Mouse (Mus musculus) neural tube, embryonic 14.5 days (tissue): ENCODE measurements around the gene Nelfb. TPM values are rescaled to one million over a fixed set of nuclear protein-coding genes. Genes with fewer than 3 reads are reported as not detected.
"Not testable (repeated sequence)": the region's sequence is repeated elsewhere in the genome, so short reads cannot be mapped to it uniquely, and the experiment has no call there.

Experiments used
- ATAC-seq: fragments of 200-750 bp; cut with Nextera tagmentation; 2 replicates; pipeline ENCODE4 v1.8.0; 2017; ENCODE audit warnings: low read depth, mild to moderate bottlenecking, moderate TSS enrichment, moderate library complexity
- H3K27ac ChIP-seq: fragments of 300-500 bp; sonication (generic); 2 replicates; pipeline ENCODE4 v1.5.1; 2014; ENCODE audit warnings: low read depth, mild to moderate bottlenecking, control low read depth, low read length, moderate library complexity, mixed read lengths
- H3K27me3 ChIP-seq: fragments of 300-500 bp; sonication (generic); 2 replicates; pipeline ENCODE4 v1.6.1; 2014; ENCODE audit warnings: low read length; ENCODE audit not compliant: control insufficient read depth, insufficient read depth
- H3K36me3 ChIP-seq: fragments of 300-500 bp; sonication (generic); 2 replicates; pipeline ENCODE4 v1.6.1; 2014; ENCODE audit warnings: low read length, mixed read lengths; ENCODE audit not compliant: control insufficient read depth, insufficient read depth
- H3K4me1 ChIP-seq: fragments of 300-500 bp; sonication (generic); 2 replicates; pipeline ENCODE4 v1.6.1; 2014; ENCODE audit warnings: low read length; ENCODE audit not compliant: control insufficient read depth, insufficient read depth
- H3K4me2 ChIP-seq: fragments of 300-500 bp; sonication (generic); 2 replicates; pipeline ENCODE4 v1.6.1; 2014; ENCODE audit warnings: mild to moderate bottlenecking, low read depth, low read length, control low read depth
- H3K4me3 ChIP-seq: fragments of 300-500 bp; sonication (generic); 2 replicates; pipeline ENCODE4 v1.5.1; 2014; ENCODE audit warnings: low read depth, low read length, control low read depth, mixed read lengths
- H3K9ac ChIP-seq: fragments of 300-500 bp; sonication (generic); replicated peaks from 2 replicates; pipeline ENCODE4 v1.6.1; 2014; ENCODE audit warnings: low read depth, mild to moderate bottlenecking, control low read depth, low read length, mixed read lengths
- H3K9me3 ChIP-seq: fragments of 300-500 bp; sonication (generic); 2 replicates; pipeline ENCODE4 v1.6.1; 2016; ENCODE audit warnings: low read length; ENCODE audit not compliant: control insufficient read depth
- WGBS: fragments of 180-500 bp; shearing (Covaris S2); extraction: QIAGEN DNeasy Blood & Tissue Kit; methylation state at CpG from one replicate; pipeline ENCODE4 v1.1.7; 2014; 5-methylcytosine and 5-hydroxymethylcytosine counted together
- polyA plus RNA-seq: library from polyadenylated mRNA; unstranded; fragments of >200 nt; fragmentation: Nextera tagmentation; extraction: Ambion mirVana; gene quantifications from 2 replicates; pipeline ENCODE4 v1.2.1, GENCODE M21; 2014

Gene Nelfb
- 74.7 and 86.2 TPM in 2 replicates for polyA plus RNA-seq

DNA sequence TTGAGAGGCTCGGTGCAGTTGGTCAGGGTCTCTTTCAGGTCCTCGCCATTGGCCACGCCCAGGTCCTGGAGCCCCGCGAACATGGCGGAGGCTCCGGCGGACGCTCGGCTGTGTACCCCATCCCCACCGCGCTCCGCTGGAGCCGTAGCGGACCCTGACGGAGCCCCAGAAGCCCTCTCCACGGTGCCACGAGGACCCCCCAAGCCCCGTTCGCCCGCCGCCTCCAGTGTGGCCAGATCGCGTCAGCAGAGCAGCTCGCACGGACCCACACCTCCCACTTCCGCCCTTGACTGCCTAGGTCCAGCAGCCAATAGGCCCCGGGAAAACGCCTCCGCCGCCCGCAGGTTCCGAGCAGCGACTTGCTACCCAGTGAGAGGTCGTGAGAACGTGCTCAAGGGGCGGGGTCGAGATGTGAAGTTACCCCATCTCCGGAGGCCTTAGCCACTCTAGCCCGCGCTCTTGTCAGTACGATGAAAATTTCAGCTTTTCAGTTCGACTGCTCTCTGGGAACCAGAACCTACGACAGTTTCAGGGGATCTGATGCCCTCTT, at the start of gene Nelfb:
Gene Nelfb, minus strand, starts transcription at position 369 of the 550 bp plus-strand sequence.
- Histone ChIP-seq H3K4me2 (peak within 1 kb of the TSS; percentile 92), H3K36me3 (0 out of 2 replicates have a peak, but pooled peaks cover 12% of the 10 kb centered on the region), H3K4me1 (peaks cover 20% of the 10 kb centered on the region), H3K9me3 (no peaks in the 10 kb centered on the region), H3K27ac (peak within 1 kb of the TSS; percentile 85), H3K4me3 (peak within 1 kb of the TSS; percentile 87), H3K27me3 (no peaks in the 10 kb centered on the region), H3K9ac (peak within 1 kb of the TSS; percentile 90)
- under 1% methylated on average over 44 of the region's 44 CpGs for WGBS
- peak; percentile 93 for ATAC-seq

DNA sequence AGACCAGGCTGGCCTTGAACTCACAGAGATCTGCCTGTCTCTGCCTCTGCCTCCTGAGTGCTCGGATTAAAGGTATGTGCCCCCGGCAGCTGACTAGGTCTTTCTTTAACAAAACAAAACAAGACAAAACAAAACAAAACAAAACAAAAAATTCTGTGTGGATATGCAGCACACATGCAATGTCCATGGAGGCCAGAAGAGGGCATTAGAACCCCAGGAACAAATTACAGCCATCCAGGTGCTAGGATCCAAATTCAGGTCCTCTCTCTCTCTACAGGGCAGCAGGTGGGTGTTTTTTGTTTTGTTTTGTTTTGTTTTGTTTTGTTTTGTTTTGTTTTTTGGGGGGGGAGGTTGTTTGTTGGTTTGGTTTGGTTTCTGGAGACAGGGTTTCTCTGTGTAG, 47.6 kb upstream of the Nelfb start:
- no peak for ATAC-seq
- 56% methylated on average over 2 of the region's 2 CpGs for WGBS
- H3K9me3 ChIP-seq, result no peaks in the 10 kb centered on the region

GRCm38 (mm10) chr2:25257250-25257649, 46.0 kb upstream of the Nelfb start:
- H3K27me3 ChIP-seq, ATAC-seq, H3K4me2 ChIP-seq, H3K9ac ChIP-seq, H3K36me3 ChIP-seq, H3K9me3 ChIP-seq, H3K27ac ChIP-seq, H3K4me3 ChIP-seq: not testable (repeated sequence)
- peaks cover 12% of the 10 kb centered on the region for H3K4me1 ChIP-seq
- 92% methylated on average over 5 of the region's 5 CpGs for WGBS

More for the DNA sequence above, 47.6 kb upstream of the Nelfb start:
- Histone ChIP-seq H3K4me1 (peaks cover 20% of the 10 kb centered on the region), H3K4me2 (no peak overlapping the region), H3K27me3 (no peaks in the 10 kb centered on the region; the same call in 1 of the 2 replicates), H3K4me3 (no peak overlapping the region), H3K27ac (no peak overlapping the region), H3K9ac (no peak overlapping the region), H3K36me3 (no peaks in the 10 kb centered on the region)

DNA sequence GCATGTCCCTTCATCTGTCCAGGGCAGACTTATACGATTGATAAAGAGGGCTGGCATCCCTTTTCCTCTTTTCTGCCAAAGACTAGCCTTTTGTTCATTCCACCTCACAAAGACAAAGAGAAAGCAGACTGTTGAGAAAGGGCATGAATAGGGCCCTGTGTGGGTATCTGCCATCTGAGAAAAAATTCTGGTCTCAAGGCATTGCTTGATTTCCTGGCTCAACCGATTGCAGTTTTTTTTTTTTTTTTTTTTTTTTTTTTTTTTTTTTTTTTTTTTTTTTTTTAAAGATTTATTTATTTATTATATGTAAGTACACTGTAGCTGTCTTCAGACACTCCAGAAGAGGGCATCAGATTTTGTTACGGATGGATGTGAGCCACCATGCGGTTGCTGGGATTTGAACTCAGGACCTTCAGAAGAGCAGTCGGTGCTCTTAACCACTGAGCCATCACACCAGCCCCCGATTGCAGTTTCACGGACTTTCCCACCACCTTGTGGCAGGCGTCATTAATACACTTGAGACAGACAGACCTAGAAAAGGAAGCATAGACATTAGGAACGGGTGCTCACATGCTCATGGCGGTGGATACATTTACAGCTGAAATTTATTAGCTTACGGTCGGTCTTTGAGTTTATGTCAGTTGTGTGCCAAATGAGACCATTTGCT, 45.3 kb upstream of the Nelfb start:
- H3K36me3 ChIP-seq, H3K9me3 ChIP-seq, H3K27me3 ChIP-seq, ATAC-seq, H3K27ac ChIP-seq: not testable (repeated sequence)
- peaks cover 12% of the 10 kb centered on the region for H3K4me1 ChIP-seq
- WGBS, result 53% methylated on average over 11 of the region's 12 CpGs
- peak overlapping the region; percentile 99 for H3K4me2 ChIP-seq
- peak overlapping the region; percentile 80; the same call in 1 of the 2 replicates for H3K9ac ChIP-seq
- H3K4me3 ChIP-seq, result peak overlapping the region; percentile 98

GRCm38 (mm10) chr2:25255284-25255779, 44.0 kb upstream of the Nelfb start, which contains the start of gene Tmem203:
Tmem203 (plus strand) TSS chr2:25255439.
- 0% methylated on average over 38 of the region's 39 CpGs for WGBS

GRCm38 (mm10) chr2:25252331-25252730, 41.0 kb upstream of the Nelfb start:
- WGBS, result 94% methylated on average over 1 of the region's 1 CpGs
- Histone ChIP-seq H3K27me3 (no peaks in the 10 kb centered on the region; the same call in 1 of the 2 replicates), H3K9me3 (no peaks in the 10 kb centered on the region), H3K4me1 (peaks cover 12% of the 10 kb centered on the region), H3K27ac (no peak overlapping the region), H3K4me3 (no peak overlapping the region), H3K9ac (no peak overlapping the region), H3K4me2 (no peak overlapping the region), H3K36me3 (peaks cover 11% of the 10 kb centered on the region; the same call in 1 of the 2 replicates)
- ATAC-seq, result no peak

More at GRCm38 (mm10) chr2:25255284-25255779, 44.0 kb upstream of the Nelfb start, which contains the start of gene Tmem203:
- Histone ChIP-seq H3K27ac (peak within 1 kb of the TSS; percentile 76), H3K4me2 (peak within 1 kb of the TSS; percentile 99), H3K27me3 (no peaks in the 10 kb centered on the region; the same call in 1 of the 2 replicates), H3K9me3 (no peaks in the 10 kb centered on the region), H3K4me3 (peak within 1 kb of the TSS; percentile 98), H3K4me1 (peaks cover 12% of the 10 kb centered on the region), H3K36me3 (peaks cover under 1% of the 10 kb centered on the region; the same call in 1 of the 2 replicates), H3K9ac (peak within 1 kb of the TSS; percentile 80)
- peak; percentile 90 for ATAC-seq

- ATAC-seq, result no peak
- Histone ChIP-seq H3K9ac (no peak within 1 kb of the TSS), H3K27me3 (no peaks in the 10 kb centered on the region), H3K4me3 (no peak within 1 kb of the TSS), H3K4me1 (peaks cover 3% of the 10 kb centered on the region; the same call in 1 of the 2 replicates), H3K27ac (no peak within 1 kb of the TSS), H3K9me3 (no peaks in the 10 kb centered on the region), H3K36me3 (peaks cover 18% of the 10 kb centered on the region), H3K4me2 (no peak within 1 kb of the TSS)
- 93% methylated on average over 10 of the region's 10 CpGs for WGBS
Observed at GRCm38 (mm10) chr2:25246183-25247072, 35.1 kb upstream of the Nelfb start, which contains the start of gene AL732309.1. AL732309.1 (minus strand) TSS chr2:25246863.

DNA sequence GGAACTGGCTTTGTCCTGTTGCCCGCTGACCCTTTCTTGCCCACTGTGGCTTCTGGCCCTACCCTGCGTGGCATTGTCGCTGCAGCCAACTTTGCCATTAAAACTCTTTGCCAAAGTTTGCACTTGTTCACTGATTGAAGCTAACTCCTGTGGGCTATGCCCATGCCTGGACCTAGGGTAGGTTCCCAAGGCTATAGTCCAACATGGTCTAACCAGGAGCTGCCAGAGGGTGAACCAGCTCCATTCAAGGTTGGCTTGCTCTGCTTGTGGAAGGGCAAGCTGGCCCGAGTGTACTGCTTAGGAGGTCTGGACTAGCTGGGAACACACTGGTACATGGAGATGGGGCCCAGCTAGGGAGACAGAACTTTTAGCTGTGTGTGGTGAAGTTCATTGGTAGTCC, 32.9 kb upstream of the Nelfb start:
- H3K27me3 ChIP-seq, result no peaks in the 10 kb centered on the region
- no peak overlapping the region for H3K27ac ChIP-seq
- WGBS, result 91% methylated on average over 4 of the region's 4 CpGs
- H3K9me3 ChIP-seq, result no peaks in the 10 kb centered on the region
- H3K9ac ChIP-seq, result no peak overlapping the region
- no peak for ATAC-seq
- H3K4me3 ChIP-seq, result no peak overlapping the region
- H3K36me3 ChIP-seq, result peaks cover 11% of the 10 kb centered on the region
- H3K4me2 ChIP-seq, result no peak overlapping the region
- peaks cover 5% of the 10 kb centered on the region; the same call in 1 of the 2 replicates for H3K4me1 ChIP-seq
